Comparison of ENCODE assay signal across 26 mouse cellular contexts in genomic region chr2:122408928-122409327, GRCm38 (mm10). TPM values are rescaled to one million over a fixed set of nuclear protein-coding genes. Genes with fewer than 3 reads are reported as not detected.
DNase-seq lines count a peak whose midpoint lies in the region; ATAC-seq and TF ChIP-seq lines count a peak whose summit lies in the region.
"Had no signal": no experiment of that assay in that cellular context is flagged by ENCODE, and none has a peak within 500 bp of the region (broad histone marks: within the 10 kb centered on the region; RNA-seq: fewer than 3 reads in every experiment).

No protein-coding gene starts in this region.

- intact Hi-C loops in gastrocnemius, adult 2 months (cut with DNase I): no loop called here

- no peaks in the 10 kb centered on the region for H3K27me3 ChIP-seq in spleen, adult 2 months (ENCODE audit: control insufficient read depth, insufficient read depth, low read length)
- H3K27me3 ChIP-seq in forebrain, embryonic 15.5 days: no peaks in the 10 kb centered on the region
- H3K27me3 ChIP-seq in limb, embryonic 10.5 days (ENCODE audit: low read depth, poor library complexity, severe bottlenecking): no peaks in the 10 kb centered on the region
- H3K27me3 ChIP-seq: heart, embryonic 12.5 days had no signal

- H3K9ac ChIP-seq in forebrain, embryonic 15.5 days (replicated peaks): no peak overlapping the region
- H3K9ac ChIP-seq: heart, embryonic 12.5 days; hindbrain, embryonic 14.5 days had no signal

- WGBS in spleen, adult 2 months: 14% methylated on average over 7 of the region's 7 CpGs
- WGBS in macrophage (ENCODE audit: missing documents): 13% methylated on average over 7 of the region's 7 CpGs
- WGBS in forebrain, embryonic 15.5 days: 82% methylated on average over 7 of the region's 7 CpGs
- 89% methylated on average over 7 of the region's 7 CpGs for WGBS in limb, embryonic 10.5 days

- H3K27ac ChIP-seq in gastrocnemius, adult 2 months: peak overlapping the region; percentile 62
- peak overlapping the region; percentile 60; the same call in 1 of the 2 replicates for H3K27ac ChIP-seq in spleen, adult 2 months (ENCODE audit: insufficient read depth, low read length)
- H3K27ac ChIP-seq in macrophage: peak overlapping the region; percentile 74
- H3K27ac ChIP-seq in forebrain, embryonic 15.5 days (replicated peaks): no peak overlapping the region
- no peak overlapping the region for H3K27ac ChIP-seq in limb, embryonic 10.5 days
- H3K27ac ChIP-seq: hindbrain, embryonic 14.5 days; kidney, postnatal 0 days had no signal

- DNase-seq in gastrocnemius, adult 2 months: no peak
- no peak for DNase-seq in gastrocnemius, adult 8-10 months (ENCODE audit: low spot score in 2 of 2)
- DNase-seq in spleen, adult 2 months (ENCODE audit: low read depth in 1 of 2, low spot score in 2 of 2): peak in 1 of 2 experiments; percentile 50
- DNase-seq in spleen, postnatal 4 days (ENCODE audit: low spot score in 2 of 2): no peak
- DNase-seq in limb, embryonic 10.5 days (ENCODE audit: low spot score): no peak
- no peak for DNase-seq in adrenal gland, adult (ENCODE audit: inconsistent age in 2 of 2, low spot score in 1 of 2)
- DNase-seq: adrenal gland, adult 8-10 months; cerebellum, adult 11-12 months; cerebellum, postnatal 14 days; gastrocnemius, postnatal 10 days; heart, postnatal 14 days; layer of hippocampus, postnatal 36 days; liver; lung, adult 18-20 months; lung, postnatal 36 days; retina, postnatal 1 day; right cerebral cortex, postnatal 4 days; thymus, postnatal 36 days had no signal

- peak overlapping the region; percentile 51 for H3K4me3 ChIP-seq in gastrocnemius, adult 2 months
- H3K4me3 ChIP-seq in spleen, adult 2 months (ENCODE audit: extremely low read depth, insufficient read depth, insufficient read length): peak overlapping the region; percentile 8; the same call in 1 of the 2 replicates
- H3K4me3 ChIP-seq in macrophage (ENCODE audit: inconsistent target): peak overlapping the region; percentile 7; the same call in 1 of the 2 replicates
- no peak overlapping the region for H3K4me3 ChIP-seq in forebrain, embryonic 15.5 days
- no peak overlapping the region for H3K4me3 ChIP-seq in limb, embryonic 10.5 days
- H3K4me3 ChIP-seq: heart, embryonic 12.5 days had no signal

- H3K4me2 ChIP-seq in forebrain, embryonic 15.5 days (replicated peaks): no peak overlapping the region
- H3K4me2 ChIP-seq: heart, embryonic 12.5 days; hindbrain, embryonic 14.5 days; midbrain, embryonic 11.5 days had no signal

- no peaks in the 10 kb centered on the region for H3K79me2 ChIP-seq in macrophage (ENCODE audit: inconsistent target)

- H3K4me1 ChIP-seq in spleen, adult 2 months (ENCODE audit: control insufficient read depth, insufficient read depth, insufficient read length): no peaks in the 10 kb centered on the region; the same call in 1 of the 2 replicates
- no peaks in the 10 kb centered on the region for H3K4me1 ChIP-seq in forebrain, embryonic 15.5 days
- H3K4me1 ChIP-seq in limb, embryonic 10.5 days: no peaks in the 10 kb centered on the region
- H3K4me1 ChIP-seq: heart, embryonic 12.5 days had no signal

- no peak for ATAC-seq in forebrain, embryonic 15.5 days (replicated peaks)
- ATAC-seq: intestine, postnatal 0 days had no signal

- no peak for TF ChIP-seq POLR2A in spleen, adult 2 months (IDR thresholded peaks at IDR 0.05; ENCODE audit: low read depth, low read length)

- TF ChIP-seq CTCF in gastrocnemius, adult 2 months (IDR thresholded peaks at IDR 0.05): no peak
- TF ChIP-seq CTCF in spleen, adult 2 months (IDR thresholded peaks at IDR 0.05; ENCODE audit: extremely low read depth, insufficient read depth, insufficient read length, insufficient replicate concordance): no peak

- H3K36me3 ChIP-seq in spleen, adult 2 months (ENCODE audit: control insufficient read depth, insufficient read depth, low read length): no peaks in the 10 kb centered on the region
- no peaks in the 10 kb centered on the region for H3K36me3 ChIP-seq in macrophage (ENCODE audit: inconsistent target)
- H3K36me3 ChIP-seq in forebrain, embryonic 15.5 days: no peaks in the 10 kb centered on the region
- H3K36me3 ChIP-seq in limb, embryonic 10.5 days: no peaks in the 10 kb centered on the region
- H3K36me3 ChIP-seq: heart, embryonic 12.5 days had no signal

- no peaks in the 10 kb centered on the region for H3K9me3 ChIP-seq in forebrain, embryonic 15.5 days
- no peaks in the 10 kb centered on the region for H3K9me3 ChIP-seq in limb, embryonic 10.5 days (replicated peaks)
- H3K9me3 ChIP-seq: heart, embryonic 12.5 days had no signal

RNA-seq across cellular contexts. Expression of gene Slc28a2, which starts 17.3 kb away (rescaled TPM):
- 1 to 10 TPM; 5.6 to 9.9 TPM for total RNA-seq in gastrocnemius, adult 2 months (2021)
- total RNA-seq in gastrocnemius, adult 8-10 months (2022): 1 to 10 TPM; 4.6 to 5.7 (median 5.2) TPM
- 24.8 and 26.5 TPM in 2 replicates for polyA plus RNA-seq in spleen, adult 2 months (2012; rRNA removed)
- total RNA-seq in macrophage (2018; cell fraction: chromatin; rRNA removed): 100 to 1,000 TPM in 13 of 26 experiments, 10 to 100 TPM in 13; 45.7 to 510 (median 159) TPM
- total RNA-seq in macrophage (2018; cell fraction: cytosol; rRNA removed): 10 to 100 TPM in 19 of 26 experiments, 1 to 10 TPM in 7; 7.6 to 71.9 (median 24.1) TPM
- 100 to 1,000 TPM in 13 of 26 experiments, 10 to 100 TPM in 13; 27.3 to 619 (median 102) TPM for total RNA-seq in macrophage (2018; cell fraction: nucleus; rRNA removed)
- 7.0 to 11.5 TPM (median 10.0 TPM) in 3 replicates for polyA plus RNA-seq in macrophage (2018)
- polyA plus RNA-seq in forebrain, embryonic 15.5 days (2015; fragmentation: Nextera tagmentation; extraction: Ambion mirVana): not detected in 2 replicates
- polyA plus RNA-seq in limb, embryonic 10.5 days (2016; fragmentation: Nextera tagmentation; extraction: Ambion mirVana): 0.09 TPM in 1 of 2 replicates, not detected in the other
- total RNA-seq: layer of hippocampus, postnatal 36 days had no signal
- polyA plus RNA-seq: forebrain, embryonic 11.5 days; midbrain, embryonic 11.5 days had no signal

RNA-seq across cellular contexts. Expression of gene Shf, which starts 40.0 kb away (rescaled TPM):
- 1 to 10 TPM; 2.1 to 2.9 TPM for total RNA-seq in gastrocnemius, adult 2 months (2021)
- 1 to 10 TPM; 1.3 to 1.9 (median 1.4) TPM for total RNA-seq in gastrocnemius, adult 8-10 months (2022)
- polyA plus RNA-seq in spleen, adult 2 months (2012; rRNA removed): 4.3 and 5.5 TPM in 2 replicates
- 1 to 10 TPM in 15 of 26 experiments, under 1 TPM in 4, not detected in 7; 0.49 to 5.3 (median 2.4) TPM for total RNA-seq in macrophage (2018; cell fraction: chromatin; rRNA removed)
- total RNA-seq in macrophage (2018; cell fraction: cytosol; rRNA removed): 1 to 10 TPM; 1.1 to 2.9 (median 1.4) TPM
- total RNA-seq in macrophage (2018; cell fraction: nucleus; rRNA removed): 1 to 10 TPM in 17 of 26 experiments, under 1 TPM in 8, not detected in 1; 0.42 to 8.5 (median 1.7) TPM
- polyA plus RNA-seq in macrophage (2018): 0.98 to 1.2 TPM (median 1.1 TPM) in 3 replicates
- 10.3 and 11.0 TPM in 2 replicates for polyA plus RNA-seq in forebrain, embryonic 15.5 days (2015; fragmentation: Nextera tagmentation; extraction: Ambion mirVana)
- polyA plus RNA-seq in limb, embryonic 10.5 days (2016; fragmentation: Nextera tagmentation; extraction: Ambion mirVana): 5.4 TPM in 2 replicates

Comparison
In these comparisons a context has a peak if more than half of its experiments do, and no peak if none do; other contexts are left out.
1. H3K27ac ChIP-seq: peak in gastrocnemius, adult 2 months (single experiment), spleen, adult 2 months (single experiment) and macrophage (single experiment); none in forebrain, embryonic 15.5 days (single experiment) and limb, embryonic 10.5 days (single experiment).
2. H3K4me3 ChIP-seq: peak in gastrocnemius, adult 2 months (single experiment), spleen, adult 2 months (single experiment) and macrophage (single experiment); none in forebrain, embryonic 15.5 days (single experiment) and limb, embryonic 10.5 days (single experiment).